Mouse (Mus musculus): ENCODE results near the gene Shank2. TPM values are rescaled to one million over a fixed set of nuclear protein-coding genes. Genes with fewer than 3 reads are reported as not detected.

Shank2 gene
- polyA plus RNA-seq, 1 experiment from 2014 or later: 9.7 TPM

DNA sequence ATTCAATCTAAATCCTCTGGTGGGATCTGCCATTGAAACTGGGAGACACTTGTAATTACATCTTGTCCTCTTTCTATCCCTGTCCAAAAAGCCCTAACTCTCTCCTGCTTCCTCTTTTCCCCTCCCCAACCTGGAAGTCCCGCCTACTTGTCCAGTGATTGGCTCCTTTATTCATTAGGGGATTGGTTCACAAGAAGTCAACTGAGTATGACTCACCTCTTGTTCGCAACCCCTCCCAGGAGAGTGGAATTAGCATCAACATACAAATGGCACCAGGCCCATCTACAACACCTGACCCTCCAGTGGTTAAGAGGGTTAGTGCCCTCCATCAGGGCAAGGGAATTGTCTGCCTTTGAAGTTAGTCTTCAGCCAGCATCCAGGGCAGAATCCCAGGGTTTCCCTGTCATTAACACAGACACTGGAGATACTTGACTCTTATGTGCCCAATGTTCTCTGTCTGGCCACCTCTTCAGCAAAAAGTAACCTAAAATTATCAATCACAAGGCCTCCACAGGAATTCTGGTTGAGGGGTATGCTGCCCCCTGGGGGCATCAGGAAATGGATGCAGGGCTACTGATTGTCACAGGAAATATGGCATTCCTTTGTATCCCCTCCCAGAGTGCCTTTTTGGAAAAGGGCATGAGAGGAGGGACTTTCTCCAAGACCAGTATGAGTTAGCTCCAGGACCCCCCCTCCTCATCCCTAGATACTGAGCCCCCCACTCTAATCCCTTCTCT lies 247.1 kb downstream of the Shank2 start:
- Histone ChIP-seq H3K9me3 (ENCODE audit: control insufficient read depth, low read length) (no peaks in the 10 kb centered on the region), H3K36me3 (ENCODE audit: control insufficient read depth, insufficient read depth) (no peaks in the 10 kb centered on the region), H3K4me1 (replicated peaks; ENCODE audit: control insufficient read depth, insufficient read depth, low read length) (peaks cover 10% of the 10 kb centered on the region), H3K4me3 (replicated peaks; ENCODE audit: low read length) (no peak overlapping the region), H3K27me3 (replicated peaks; ENCODE audit: control insufficient read depth, insufficient read depth, low read length) (no peaks in the 10 kb centered on the region), H3K27ac (ENCODE audit: low read length) (no peak overlapping the region), H3K9ac (replicated peaks; ENCODE audit: low read depth, low read length) (no peak overlapping the region), H3K4me2 (ENCODE audit: low read length) (no peak overlapping the region)
- 40% methylated on average over 2 of the region's 2 CpGs for WGBS
- ATAC-seq: no peak

DNA sequence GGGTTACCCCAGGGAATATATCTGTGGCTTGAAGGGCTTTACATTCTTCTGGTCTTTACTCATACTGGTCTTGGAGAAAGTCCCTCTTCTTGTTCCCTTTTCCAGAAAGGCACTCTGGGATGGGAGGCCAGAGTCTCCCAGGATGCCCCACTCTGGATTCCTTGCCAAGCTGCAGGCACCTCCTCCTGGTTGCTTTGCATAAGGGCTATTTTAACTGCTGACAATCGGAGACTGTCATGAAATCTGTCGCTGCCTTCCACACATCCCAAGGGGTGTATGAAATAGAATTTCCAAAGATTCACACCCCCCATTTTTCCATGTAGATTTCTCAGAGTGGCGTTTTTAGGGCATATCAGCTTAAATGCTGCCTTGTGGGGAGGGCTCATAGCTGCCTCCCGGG lies 249.1 kb downstream of the Shank2 start:
- Histone ChIP-seq H3K36me3 (ENCODE audit: control insufficient read depth, insufficient read depth) (no peaks in the 10 kb centered on the region), H3K27me3 (replicated peaks; ENCODE audit: control insufficient read depth, insufficient read depth, low read length) (no peaks in the 10 kb centered on the region), H3K4me1 (replicated peaks; ENCODE audit: control insufficient read depth, insufficient read depth, low read length) (peaks cover 10% of the 10 kb centered on the region), H3K9me3 (ENCODE audit: control insufficient read depth, low read length) (no peaks in the 10 kb centered on the region), H3K4me2 (ENCODE audit: low read length) (no peak overlapping the region), H3K4me3 (replicated peaks; ENCODE audit: low read length) (no peak overlapping the region), H3K9ac (replicated peaks; ENCODE audit: low read depth, low read length) (no peak overlapping the region), H3K27ac (ENCODE audit: low read length) (no peak overlapping the region)
- ATAC-seq: no peak
- 61% methylated on average over 4 of the region's 4 CpGs for WGBS

DNA sequence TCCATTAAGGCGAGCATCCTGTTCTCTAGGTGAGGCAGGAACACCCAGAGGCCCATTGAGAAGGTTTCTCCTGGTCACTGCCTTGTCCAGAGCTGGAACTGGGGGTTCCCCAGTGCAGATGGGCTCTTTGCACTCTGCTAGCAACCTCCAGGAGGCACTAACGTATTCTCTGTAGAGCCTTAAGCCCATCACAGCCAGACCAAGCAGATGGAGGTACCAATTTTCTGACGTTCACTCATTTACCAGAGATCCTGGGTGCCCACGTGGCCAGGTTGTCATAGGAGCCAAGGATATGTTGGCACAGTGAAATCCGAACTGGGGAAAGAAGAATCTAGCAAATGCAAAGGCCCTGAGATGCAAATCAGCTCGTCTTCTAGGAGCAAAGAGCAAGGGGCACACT lies 249.5 kb downstream of the Shank2 start:
- Histone ChIP-seq H3K4me1 (replicated peaks; ENCODE audit: control insufficient read depth, insufficient read depth, low read length) (peaks cover 10% of the 10 kb centered on the region), H3K4me2 (ENCODE audit: low read length) (no peak overlapping the region), H3K9ac (replicated peaks; ENCODE audit: low read depth, low read length) (no peak overlapping the region), H3K27me3 (replicated peaks; ENCODE audit: control insufficient read depth, insufficient read depth, low read length) (no peaks in the 10 kb centered on the region), H3K4me3 (replicated peaks; ENCODE audit: low read length) (no peak overlapping the region), H3K9me3 (ENCODE audit: control insufficient read depth, low read length) (no peaks in the 10 kb centered on the region), H3K27ac (ENCODE audit: low read length) (no peak overlapping the region), H3K36me3 (ENCODE audit: control insufficient read depth, insufficient read depth) (no peaks in the 10 kb centered on the region)
- peak; percentile 37; the same call in 1 of the 2 replicates for ATAC-seq
- whole genome bisulfite sequencing: 35% methylated on average over 6 of the region's 6 CpGs

DNA sequence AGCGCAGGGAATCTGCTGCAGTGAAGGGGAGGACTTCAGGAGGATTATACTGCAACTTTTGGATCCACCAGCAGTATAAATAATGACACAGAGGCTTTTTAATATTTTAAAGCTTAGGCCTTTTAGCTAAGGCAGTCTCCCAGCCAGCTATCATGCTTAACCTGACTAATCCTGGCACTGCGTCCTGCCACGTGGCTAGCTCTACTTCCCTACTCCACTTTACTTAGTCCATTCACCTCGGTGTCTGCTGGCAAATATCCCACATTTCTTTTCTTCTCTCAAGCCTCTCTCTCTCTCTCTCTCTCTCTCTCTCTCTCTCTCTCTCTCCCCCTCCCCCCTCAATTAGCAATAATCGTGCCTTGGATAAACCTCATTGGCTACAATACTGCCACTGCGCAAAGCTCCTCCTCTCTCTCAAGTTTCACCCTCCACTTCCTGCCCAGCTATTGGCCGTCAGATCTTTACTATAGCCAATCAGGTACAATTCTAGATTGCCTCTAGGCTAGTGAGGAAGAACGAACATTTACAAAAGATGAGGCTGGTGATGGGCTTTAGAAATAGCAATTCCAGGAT lies 253.0 kb downstream of the Shank2 start:
- Histone ChIP-seq H3K36me3 (ENCODE audit: control insufficient read depth, insufficient read depth) (no peaks in the 10 kb centered on the region), H3K27ac (ENCODE audit: low read length) (no peak overlapping the region), H3K4me2 (ENCODE audit: low read length) (no peak overlapping the region), H3K4me1 (replicated peaks; ENCODE audit: control insufficient read depth, insufficient read depth, low read length) (peaks cover 15% of the 10 kb centered on the region), H3K9me3 (ENCODE audit: control insufficient read depth, low read length) (no peaks in the 10 kb centered on the region), H3K27me3 (replicated peaks; ENCODE audit: control insufficient read depth, insufficient read depth, low read length) (no peaks in the 10 kb centered on the region), H3K4me3 (replicated peaks; ENCODE audit: low read length) (no peak overlapping the region), H3K9ac (replicated peaks; ENCODE audit: low read depth, low read length) (no peak overlapping the region)
- WGBS: 22% methylated on average over 8 of the region's 8 CpGs
- ATAC-seq: peak; percentile 43; the same call in 1 of the 2 replicates

DNA sequence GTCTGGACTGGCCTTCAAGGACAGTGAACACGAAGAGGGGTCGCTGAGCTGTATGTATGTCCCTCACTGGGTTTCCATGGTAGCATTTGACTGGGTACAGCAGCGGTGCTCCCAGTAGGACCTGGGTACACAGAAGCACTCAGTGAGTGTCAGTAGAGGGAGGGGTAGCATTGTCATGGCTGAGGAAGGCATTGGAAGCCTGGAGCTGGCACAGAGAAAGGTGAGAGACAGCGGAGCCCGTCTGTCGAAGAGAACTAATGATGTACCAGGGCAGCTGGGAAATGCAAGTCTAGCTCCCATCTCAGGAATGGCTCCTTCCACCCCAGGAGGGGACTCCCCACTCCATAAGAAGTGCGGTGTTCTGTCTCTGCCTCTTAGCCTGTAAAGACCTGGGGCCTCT lies 256.1 kb downstream of the Shank2 start:
- peaks cover 5% of the 10 kb centered on the region; the same call in 1 of the 2 replicates for H3K4me1 ChIP-seq (replicated peaks; ENCODE audit: control insufficient read depth, insufficient read depth, low read length)
- 0 out of 2 replicates have a peak, but pooled peaks have one; percentile 15 for ATAC-seq
- 61% methylated on average over 7 of the region's 7 CpGs for WGBS
- no peaks in the 10 kb centered on the region for H3K27me3 ChIP-seq (replicated peaks; ENCODE audit: control insufficient read depth, insufficient read depth, low read length)
- H3K27ac ChIP-seq (ENCODE audit: low read length): no peak overlapping the region
- no peak overlapping the region for H3K9ac ChIP-seq (replicated peaks; ENCODE audit: low read depth, low read length)
- no peak overlapping the region for H3K4me2 ChIP-seq (ENCODE audit: low read length)
- no peak overlapping the region for H3K4me3 ChIP-seq (replicated peaks; ENCODE audit: low read length)
- no peaks in the 10 kb centered on the region for H3K9me3 ChIP-seq (ENCODE audit: control insufficient read depth, low read length)
- H3K36me3 ChIP-seq (ENCODE audit: control insufficient read depth, insufficient read depth): no peaks in the 10 kb centered on the region

DNA sequence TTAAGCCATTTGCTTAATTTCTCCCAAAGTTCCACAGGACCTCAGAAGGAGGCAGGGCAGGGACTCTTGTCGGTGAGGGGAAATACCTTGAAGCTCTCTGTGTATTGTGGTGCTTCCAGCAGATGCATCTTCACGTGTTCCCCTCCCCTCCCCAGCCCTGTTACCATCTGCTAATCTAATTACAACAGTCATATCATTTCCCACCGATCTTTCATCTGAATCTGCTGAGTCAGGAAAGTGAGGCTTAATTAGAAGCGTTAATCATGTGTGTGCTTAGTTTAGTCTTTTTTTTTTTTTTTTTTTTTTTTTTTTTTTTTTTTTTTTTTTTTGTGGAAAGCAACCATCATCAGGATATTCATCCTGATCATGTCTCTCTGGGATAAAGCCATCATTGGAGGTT lies 256.6 kb downstream of the Shank2 start:
- Histone ChIP-seq H3K36me3 (ENCODE audit: control insufficient read depth, insufficient read depth) (no peaks in the 10 kb centered on the region), H3K4me2 (ENCODE audit: low read length) (no peak overlapping the region), H3K4me3 (replicated peaks; ENCODE audit: low read length) (no peak overlapping the region), H3K9ac (replicated peaks; ENCODE audit: low read depth, low read length) (no peak overlapping the region), H3K4me1 (replicated peaks; ENCODE audit: control insufficient read depth, insufficient read depth, low read length) (peaks cover 5% of the 10 kb centered on the region; the same call in 1 of the 2 replicates), H3K9me3 (ENCODE audit: control insufficient read depth, low read length) (no peaks in the 10 kb centered on the region), H3K27me3 (replicated peaks; ENCODE audit: control insufficient read depth, insufficient read depth, low read length) (no peaks in the 10 kb centered on the region), H3K27ac (ENCODE audit: low read length) (no peak overlapping the region)
- 30% methylated on average over 4 of the region's 4 CpGs for WGBS
- peak; percentile 68 for ATAC-seq

DNA sequence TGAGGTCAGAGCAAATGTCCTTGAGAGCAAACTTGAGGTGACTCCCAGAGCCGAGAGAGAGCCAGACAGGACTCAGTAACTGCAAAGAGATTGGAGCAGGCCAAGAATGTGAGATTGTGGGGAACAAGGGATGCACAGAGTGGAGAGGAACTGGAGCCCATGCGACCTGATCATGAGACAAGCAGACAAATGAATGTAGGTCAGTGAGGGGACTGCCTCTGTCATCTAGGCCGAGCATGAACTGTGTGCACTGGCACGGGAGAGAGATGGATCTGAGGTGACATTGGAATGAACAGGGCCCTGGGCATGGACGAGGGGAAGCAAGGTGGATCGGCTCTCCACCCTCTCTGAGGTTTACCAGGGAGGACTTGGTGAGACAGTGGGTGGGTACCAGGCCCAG lies 260.9 kb downstream of the Shank2 start:
- Histone ChIP-seq H3K36me3 (ENCODE audit: control insufficient read depth, insufficient read depth) (no peaks in the 10 kb centered on the region), H3K9me3 (ENCODE audit: control insufficient read depth, low read length) (no peaks in the 10 kb centered on the region), H3K4me2 (ENCODE audit: low read length) (no peak overlapping the region), H3K9ac (replicated peaks; ENCODE audit: low read depth, low read length) (no peak overlapping the region), H3K27ac (ENCODE audit: low read length) (no peak overlapping the region), H3K27me3 (replicated peaks; ENCODE audit: control insufficient read depth, insufficient read depth, low read length) (no peaks in the 10 kb centered on the region), H3K4me1 (replicated peaks; ENCODE audit: control insufficient read depth, insufficient read depth, low read length) (peaks cover 4% of the 10 kb centered on the region; the same call in 1 of the 2 replicates), H3K4me3 (replicated peaks; ENCODE audit: low read length) (no peak overlapping the region)
- WGBS: 81% methylated on average over 6 of the region's 6 CpGs
- no peak for ATAC-seq

DNA sequence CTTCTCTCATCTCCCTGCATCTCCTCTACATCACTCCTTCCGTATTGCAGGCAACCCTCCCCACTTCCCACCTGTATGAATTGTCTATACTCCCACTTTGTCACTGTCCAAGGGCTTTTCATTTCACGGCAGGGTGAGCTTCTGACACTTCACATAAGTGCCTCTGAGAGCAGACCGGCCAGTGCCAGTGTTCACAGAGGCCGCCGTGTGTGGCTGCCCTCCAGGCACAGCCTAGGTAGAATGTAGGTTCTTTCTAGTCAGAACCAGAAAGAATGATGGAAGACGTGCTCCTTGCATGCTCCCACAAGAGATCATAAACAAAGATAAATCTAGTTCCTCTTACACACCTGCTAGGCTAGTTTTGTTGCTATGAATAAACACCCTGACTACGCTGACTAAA lies 265.0 kb downstream of the Shank2 start:
- no peaks in the 10 kb centered on the region for H3K27me3 ChIP-seq (replicated peaks; ENCODE audit: control insufficient read depth, insufficient read depth, low read length)
- H3K4me1 ChIP-seq (replicated peaks; ENCODE audit: control insufficient read depth, insufficient read depth, low read length): no peaks in the 10 kb centered on the region
- H3K9me3 ChIP-seq (ENCODE audit: control insufficient read depth, low read length): no peaks in the 10 kb centered on the region
- H3K36me3 ChIP-seq (ENCODE audit: control insufficient read depth, insufficient read depth): no peaks in the 10 kb centered on the region
- H3K27ac ChIP-seq (ENCODE audit: low read length): no peak overlapping the region
- H3K4me3 ChIP-seq (replicated peaks; ENCODE audit: low read length): no peak overlapping the region
- WGBS: 75% methylated on average over 7 of the region's 7 CpGs
- no peak for ATAC-seq
- H3K4me2 ChIP-seq (ENCODE audit: low read length): no peak overlapping the region
- no peak overlapping the region for H3K9ac ChIP-seq (replicated peaks; ENCODE audit: low read depth, low read length)

DNA sequence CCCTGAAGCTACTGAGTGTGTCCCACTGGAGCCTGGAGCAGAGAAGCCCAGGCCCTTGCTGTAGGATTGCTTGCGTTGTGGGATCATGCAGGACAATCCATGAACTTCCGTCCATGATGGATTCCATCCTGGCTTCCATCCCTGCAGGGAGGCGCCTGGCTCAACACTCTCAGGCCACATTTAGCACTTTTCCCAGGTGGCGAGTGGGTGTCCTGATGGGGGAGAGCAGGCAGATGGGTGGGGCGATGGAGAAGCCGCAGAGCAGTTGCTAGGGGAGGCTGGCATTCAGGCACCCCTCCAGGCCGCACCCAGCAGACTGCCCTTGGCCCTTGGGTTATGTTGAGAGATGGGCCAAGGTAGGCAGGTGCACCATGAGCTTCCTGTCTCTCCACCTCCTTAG lies 266.6 kb downstream of the Shank2 start:
- no peaks in the 10 kb centered on the region for H3K4me1 ChIP-seq (replicated peaks; ENCODE audit: control insufficient read depth, insufficient read depth, low read length)
- no peaks in the 10 kb centered on the region for H3K36me3 ChIP-seq (ENCODE audit: control insufficient read depth, insufficient read depth)
- no peak overlapping the region for H3K27ac ChIP-seq (ENCODE audit: low read length)
- no peaks in the 10 kb centered on the region for H3K27me3 ChIP-seq (replicated peaks; ENCODE audit: control insufficient read depth, insufficient read depth, low read length)
- H3K9me3 ChIP-seq (ENCODE audit: control insufficient read depth, low read length): no peaks in the 10 kb centered on the region
- no peak for ATAC-seq
- no peak overlapping the region for H3K4me3 ChIP-seq (replicated peaks; ENCODE audit: low read length)
- no peak overlapping the region for H3K9ac ChIP-seq (replicated peaks; ENCODE audit: low read depth, low read length)
- WGBS: 88% methylated on average over 7 of the region's 7 CpGs
- no peak overlapping the region for H3K4me2 ChIP-seq (ENCODE audit: low read length)
